8 mouse cellular contexts compared by ENCODE assay signal in genomic region chr5:16470366-16470982, GRCm38 (mm10).
DNase-seq lines count a peak whose midpoint lies in the region; ATAC-seq lines count a peak whose summit lies in the region.

No protein-coding gene starts in this region.

- 7% methylated on average over 10 of the region's 10 CpGs for WGBS in embryonic facial prominence, embryonic 15.5 days
- WGBS in hindbrain, embryonic 15.5 days = 56% methylated on average over 10 of the region's 10 CpGs
- 54% methylated on average over 10 of the region's 10 CpGs for WGBS in liver, embryonic 12.5 days (ENCODE audit: insufficient replicate concordance)
- WGBS in stomach, embryonic 14.5 days = 9% methylated on average over 10 of the region's 10 CpGs

- peak; percentile 6 for DNase-seq in gastrocnemius, adult 18-20 months (ENCODE audit: low spot score)
- DNase-seq in gastrocnemius, adult 8-10 months (ENCODE audit: low spot score in 2 of 2) = no peak
- no peak for DNase-seq in right cerebral cortex, adult 18-20 months

- H3K9ac ChIP-seq in embryonic facial prominence, embryonic 15.5 days = no peak overlapping the region
- no peak overlapping the region for H3K9ac ChIP-seq in hindbrain, embryonic 15.5 days
- no peak overlapping the region for H3K9ac ChIP-seq in liver, embryonic 12.5 days
- H3K9ac ChIP-seq in stomach, embryonic 14.5 days (replicated peaks; ENCODE audit: low read depth, low read length) = no peak overlapping the region

- H3K4me1 ChIP-seq in embryonic facial prominence, embryonic 15.5 days = peaks cover 7% of the 10 kb centered on the region
- peaks cover 5% of the 10 kb centered on the region; the same call in 1 of the 2 replicates for H3K4me1 ChIP-seq in hindbrain, embryonic 15.5 days (replicated peaks)
- H3K4me1 ChIP-seq in liver, embryonic 12.5 days = peaks cover 32% of the 10 kb centered on the region
- H3K4me1 ChIP-seq in stomach, embryonic 14.5 days (ENCODE audit: control insufficient read depth, insufficient read depth, low read length) = peaks cover 7% of the 10 kb centered on the region

- H3K27me3 ChIP-seq in embryonic facial prominence, embryonic 15.5 days = no peaks in the 10 kb centered on the region
- H3K27me3 ChIP-seq in hindbrain, embryonic 15.5 days = no peaks in the 10 kb centered on the region
- H3K27me3 ChIP-seq in liver, embryonic 12.5 days (replicated peaks) = no peaks in the 10 kb centered on the region
- H3K27me3 ChIP-seq in stomach, embryonic 14.5 days (ENCODE audit: control insufficient read depth, insufficient read depth, low read length) = no peaks in the 10 kb centered on the region

- no peaks in the 10 kb centered on the region for H3K36me3 ChIP-seq in embryonic facial prominence, embryonic 15.5 days
- no peaks in the 10 kb centered on the region for H3K36me3 ChIP-seq in hindbrain, embryonic 15.5 days
- no peaks in the 10 kb centered on the region for H3K36me3 ChIP-seq in liver, embryonic 12.5 days
- H3K36me3 ChIP-seq in stomach, embryonic 14.5 days (ENCODE audit: control insufficient read depth, insufficient read depth, low read length) = no peaks in the 10 kb centered on the region

- no peaks in the 10 kb centered on the region for H3K9me3 ChIP-seq in embryonic facial prominence, embryonic 15.5 days (replicated peaks)
- no peaks in the 10 kb centered on the region for H3K9me3 ChIP-seq in hindbrain, embryonic 15.5 days
- H3K9me3 ChIP-seq in liver, embryonic 12.5 days (replicated peaks) = no peaks in the 10 kb centered on the region
- no peaks in the 10 kb centered on the region for H3K9me3 ChIP-seq in stomach, embryonic 14.5 days (ENCODE audit: control insufficient read depth, low read depth, low read length)

- H3K4me2 ChIP-seq in embryonic facial prominence, embryonic 15.5 days (replicated peaks) = peak overlapping the region; percentile 28
- H3K4me2 ChIP-seq in hindbrain, embryonic 15.5 days = no peak overlapping the region
- H3K4me2 ChIP-seq in liver, embryonic 12.5 days = peak overlapping the region; percentile 51
- H3K4me2 ChIP-seq in stomach, embryonic 14.5 days (replicated peaks; ENCODE audit: low read depth, low read length) = peak overlapping the region; percentile 35

- H3K27ac ChIP-seq in embryonic facial prominence, embryonic 15.5 days (replicated peaks) = 0 out of 2 replicates have a peak overlapping the region, but pooled peaks have one; percentile 39
- no peak overlapping the region for H3K27ac ChIP-seq in hindbrain, embryonic 15.5 days (replicated peaks)
- H3K27ac ChIP-seq in liver, embryonic 12.5 days = peak overlapping the region; percentile 65
- peak overlapping the region; percentile 44; the same call in 1 of the 2 replicates for H3K27ac ChIP-seq in stomach, embryonic 14.5 days (ENCODE audit: low read length)

- no peak overlapping the region for H3K4me3 ChIP-seq in embryonic facial prominence, embryonic 15.5 days (replicated peaks)
- no peak overlapping the region for H3K4me3 ChIP-seq in hindbrain, embryonic 15.5 days
- no peak overlapping the region for H3K4me3 ChIP-seq in liver, embryonic 12.5 days
- H3K4me3 ChIP-seq in stomach, embryonic 14.5 days (ENCODE audit: low read depth, low read length) = no peak overlapping the region

- ATAC-seq in embryonic facial prominence, embryonic 15.5 days (ENCODE audit: insufficient number of reproducible peaks, low FRiP score, low TSS enrichment, low read depth) = no peak
- peak; percentile 38; the same call in 1 of the 2 replicates for ATAC-seq in hindbrain, embryonic 15.5 days (ENCODE audit: low FRiP score, low read depth)
- ATAC-seq in liver, embryonic 12.5 days = no peak
- ATAC-seq in stomach, embryonic 14.5 days (ENCODE audit: insufficient number of reproducible peaks, insufficient read depth, low FRiP score, low read depth) = no peak; the same call in 1 of the 2 replicates
- ATAC-seq in monocyte, adult 5-6 weeks (replicated peaks; ENCODE audit: insufficient number of reproducible peaks, low FRiP score, low TSS enrichment, poor library complexity, severe bottlenecking) = no peak
